Mouse (Mus musculus): ENCODE results near the gene Zglp1.

GRCm38 (mm10) chr9:21090537-21090936 lies 23.6 kb upstream of the Zglp1 start:
- TF ChIP-seq CTCF (IDR thresholded peaks at IDR 0.05; ENCODE audit: low read depth) (no peak), EP300 (IDR thresholded peaks at IDR 0.05; ENCODE audit: low read depth) (no peak)

All from liver, postnatal 0 days (tissue).